ENCODE assay signal across 20 mouse cellular contexts in the genomic region with DNA sequence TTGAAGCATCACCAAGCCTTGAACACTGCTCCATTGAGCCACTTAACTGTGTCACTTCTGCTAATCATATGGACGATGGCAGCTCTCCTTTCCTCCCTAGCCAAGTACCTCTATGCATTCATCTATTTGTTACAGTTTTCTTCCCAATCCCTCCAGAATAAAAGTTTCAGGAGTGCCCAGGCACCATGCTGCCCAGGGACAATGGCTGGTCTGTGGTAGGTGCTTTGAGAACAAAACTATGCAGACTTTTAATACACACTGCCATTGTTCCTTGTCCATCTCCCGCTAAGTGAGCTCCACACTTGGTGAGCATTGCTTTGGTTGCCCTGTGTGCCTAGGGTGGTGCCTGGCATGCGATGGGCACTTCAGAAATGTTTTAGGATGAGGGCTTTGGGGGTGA.
A peak's percentile ranks its signal among the peaks of the same experiment; 100 is the strongest.
DNase-seq lines count a peak whose midpoint lies in the region; ATAC-seq lines count a peak whose summit lies in the region.
"Had no signal": no experiment of that assay in that cellular context is flagged by ENCODE, and none has a peak within 500 bp of the region (broad histone marks: within the 10 kb centered on the region; RNA-seq: fewer than 3 reads in every experiment).

No protein-coding gene starts in this region.

- H3K9ac ChIP-seq in heart, embryonic 11.5 days (ENCODE audit: low read depth, low read length), result no peak overlapping the region
- H3K9ac ChIP-seq in forebrain, embryonic 13.5 days, result no peak overlapping the region
- no peak overlapping the region for H3K9ac ChIP-seq in midbrain, embryonic 15.5 days
- H3K9ac ChIP-seq: hindbrain, embryonic 14.5 days; intestine, embryonic 15.5 days; kidney, embryonic 15.5 days; limb, embryonic 13.5 days; liver, embryonic 13.5 days; lung, embryonic 14.5 days had no signal

- H3K4me3 ChIP-seq in heart, embryonic 11.5 days (ENCODE audit: low read depth, low read length), result no peak overlapping the region
- no peak overlapping the region for H3K4me3 ChIP-seq in forebrain, embryonic 13.5 days
- no peak overlapping the region for H3K4me3 ChIP-seq in midbrain, embryonic 15.5 days
- H3K4me3 ChIP-seq: heart, embryonic 10.5 days; intestine, embryonic 15.5 days; kidney, embryonic 15.5 days; limb, embryonic 13.5 days; liver, embryonic 13.5 days had no signal

- no peaks in the 10 kb centered on the region for H3K9me3 ChIP-seq in heart, embryonic 11.5 days (replicated peaks; ENCODE audit: control insufficient read depth, low read length)
- no peaks in the 10 kb centered on the region for H3K9me3 ChIP-seq in forebrain, embryonic 13.5 days (replicated peaks)
- H3K9me3 ChIP-seq in midbrain, embryonic 15.5 days, result no peaks in the 10 kb centered on the region
- H3K9me3 ChIP-seq: heart, embryonic 10.5 days; intestine, embryonic 15.5 days; kidney, embryonic 15.5 days; limb, embryonic 13.5 days; liver, embryonic 13.5 days had no signal

- H3K27me3 ChIP-seq in heart, embryonic 11.5 days (ENCODE audit: control insufficient read depth, insufficient read depth, low read length), result no peaks in the 10 kb centered on the region
- H3K27me3 ChIP-seq in forebrain, embryonic 13.5 days, result no peaks in the 10 kb centered on the region
- no peaks in the 10 kb centered on the region for H3K27me3 ChIP-seq in midbrain, embryonic 15.5 days (replicated peaks)
- H3K27me3 ChIP-seq: intestine, embryonic 15.5 days; kidney, embryonic 15.5 days; limb, embryonic 13.5 days; liver, embryonic 13.5 days had no signal

- DNase-seq in heart, adult 11 months, result peak; percentile 13
- DNase-seq in ES-CJ7 (ENCODE audit: low read depth, low spot score), result peak; percentile 2
- DNase-seq in adrenal gland, adult 8-10 months, result no peak
- no peak for DNase-seq in lung, postnatal 25 days (ENCODE audit: low spot score)
- DNase-seq: adrenal gland, adult 2 months; cerebellum, adult 9-10 months; heart, postnatal 10 days; liver, embryonic 13.5 days; lung, embryonic 14.5 days; right cerebral cortex, postnatal 25 days had no signal

- H3K36me3 ChIP-seq in heart, embryonic 11.5 days (ENCODE audit: control insufficient read depth, insufficient read depth, low read length), result no peaks in the 10 kb centered on the region
- no peaks in the 10 kb centered on the region for H3K36me3 ChIP-seq in forebrain, embryonic 13.5 days (ENCODE audit: poor library complexity, severe bottlenecking)
- no peaks in the 10 kb centered on the region for H3K36me3 ChIP-seq in midbrain, embryonic 15.5 days (replicated peaks)
- H3K36me3 ChIP-seq: heart, embryonic 10.5 days; intestine, embryonic 15.5 days; kidney, embryonic 15.5 days; limb, embryonic 13.5 days; liver, embryonic 13.5 days had no signal

- H3K4me2 ChIP-seq in heart, embryonic 11.5 days, result no peak overlapping the region
- H3K4me2 ChIP-seq in forebrain, embryonic 13.5 days, result no peak overlapping the region
- no peak overlapping the region for H3K4me2 ChIP-seq in midbrain, embryonic 15.5 days
- H3K4me2 ChIP-seq: hindbrain, embryonic 14.5 days; intestine, embryonic 15.5 days; kidney, embryonic 15.5 days; limb, embryonic 13.5 days; liver, embryonic 13.5 days; lung, embryonic 14.5 days had no signal

- no peaks in the 10 kb centered on the region for H3K4me1 ChIP-seq in heart, embryonic 11.5 days (ENCODE audit: control insufficient read depth, insufficient read depth, low read length)
- peaks cover 30% of the 10 kb centered on the region for H3K4me1 ChIP-seq in forebrain, embryonic 13.5 days
- 0 out of 2 replicates have a peak, but pooled peaks cover 4% of the 10 kb centered on the region for H3K4me1 ChIP-seq in midbrain, embryonic 15.5 days
- H3K4me1 ChIP-seq: heart, embryonic 10.5 days; intestine, embryonic 15.5 days; limb, embryonic 13.5 days; liver, embryonic 13.5 days had no signal

- no peak overlapping the region for H3K27ac ChIP-seq in heart, embryonic 11.5 days (ENCODE audit: low read depth, low read length)
- peak overlapping the region; percentile 70 for H3K27ac ChIP-seq in forebrain, embryonic 13.5 days
- H3K27ac ChIP-seq in midbrain, embryonic 15.5 days, result no peak overlapping the region
- H3K27ac ChIP-seq: heart, embryonic 10.5 days; hindbrain, embryonic 14.5 days; intestine, embryonic 15.5 days; kidney, embryonic 15.5 days; limb, embryonic 13.5 days; liver, embryonic 13.5 days; macrophage had no signal

- WGBS in heart, embryonic 11.5 days (ENCODE audit: insufficient replicate concordance), result 65% methylated on average over 3 of the region's 3 CpGs
- 7% methylated on average over 3 of the region's 3 CpGs for whole genome bisulfite sequencing in forebrain, embryonic 13.5 days
- WGBS in midbrain, embryonic 15.5 days, result 20% methylated on average over 3 of the region's 3 CpGs

- no peak for ATAC-seq in heart, embryonic 11.5 days (replicated peaks; ENCODE audit: insufficient number of reproducible peaks, low FRiP score, low TSS enrichment)
- ATAC-seq in forebrain, embryonic 13.5 days, result peak; percentile 31; the same call in 1 of the 2 replicates
- ATAC-seq in midbrain, embryonic 15.5 days (replicated peaks), result 0 out of 2 replicates have a peak, but pooled peaks have one; percentile 29
- ATAC-seq in megakaryocyte progenitor cell, adult 5-6 weeks (replicated peaks; ENCODE audit: poor library complexity), result no peak
- ATAC-seq: intestine, embryonic 15.5 days had no signal

Comparison
In these comparisons a context has a peak if more than half of its experiments do, and no peak if none do; other contexts are left out.
1. DNase-seq: peak in heart, adult 11 months (single experiment) and ES-CJ7 (single experiment); none in adrenal gland, adult 8-10 months (single experiment) and lung, postnatal 25 days (single experiment).
2. ATAC-seq: peak in forebrain, embryonic 13.5 days (single experiment) and midbrain, embryonic 15.5 days (single experiment); none in heart, embryonic 11.5 days (single experiment) and megakaryocyte progenitor cell, adult 5-6 weeks (single experiment).